Mouse (Mus musculus) neutrophil, adult 5-6 weeks (primary cell): Measurements from ENCODE around the gene Col4a3bp. TPM values are rescaled to one million over a fixed set of nuclear protein-coding genes. Genes with fewer than 3 reads are reported as not detected.
"Not testable (repeated sequence)": the region's sequence is repeated elsewhere in the genome, so short reads cannot be mapped to it uniquely, and the experiment has no call there.

ENCODE experiments used
- ATAC-seq: fragments of 151-379, 151-347 bp; 2 replicates; pipeline ENCODE4 v1.8.0; 2017; ENCODE audit warnings: mild to moderate bottlenecking, moderate TSS enrichment; ENCODE audit not compliant: insufficient number of reproducible peaks, poor library complexity, low FRiP score, severe bottlenecking; ENCODE audit errors: extremely low read depth
- total RNA-seq: library from RNA; stranded (forward); fragments of 200-1000 nt; gene quantifications from 2 replicates; pipeline ENCODE4 v1.2.3, GENCODE M21; 2017

The Col4a3bp gene
- total RNA-seq, 1 experiment from 2014 or later = 90.4 TPM

DNA sequence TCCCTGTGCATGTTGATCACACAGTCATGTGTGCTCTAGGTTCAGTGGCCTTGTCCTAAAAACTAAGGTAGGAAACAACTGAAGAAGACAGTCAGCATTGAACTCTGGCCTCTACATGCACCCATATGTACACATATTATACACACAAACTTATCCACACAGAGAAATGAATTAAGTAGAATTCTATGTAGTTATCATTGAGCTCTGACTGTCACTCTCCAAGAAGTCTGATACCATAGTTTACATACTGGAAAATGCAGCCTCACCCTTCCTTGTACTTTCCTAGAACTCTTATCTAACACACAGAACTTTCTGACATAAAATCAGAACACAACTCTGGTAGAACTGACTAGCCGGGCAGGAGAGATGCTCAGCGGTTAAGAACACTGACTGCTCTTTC, 61.8 kb downstream of the Col4a3bp start:
- ATAC-seq = no peak

DNA sequence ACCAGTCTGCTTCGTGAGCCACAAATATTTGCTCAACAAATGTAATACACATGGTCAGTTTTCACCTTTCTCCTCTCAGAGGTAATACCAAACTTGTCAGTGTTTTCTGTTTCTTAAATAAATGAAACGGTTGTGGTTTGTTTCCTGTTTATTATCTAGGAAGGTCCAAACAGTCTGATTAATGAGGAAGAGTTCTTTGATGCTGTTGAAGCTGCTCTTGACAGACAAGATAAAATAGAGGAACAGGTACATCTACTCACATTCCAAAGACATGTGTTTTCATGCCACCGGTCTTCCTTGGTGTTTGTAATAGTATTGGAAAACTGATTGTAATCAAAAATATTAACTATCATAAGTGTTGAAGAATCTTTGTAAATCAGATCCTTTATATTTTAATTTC, 72.2 kb downstream of the Col4a3bp start:
- ATAC-seq = no peak

DNA sequence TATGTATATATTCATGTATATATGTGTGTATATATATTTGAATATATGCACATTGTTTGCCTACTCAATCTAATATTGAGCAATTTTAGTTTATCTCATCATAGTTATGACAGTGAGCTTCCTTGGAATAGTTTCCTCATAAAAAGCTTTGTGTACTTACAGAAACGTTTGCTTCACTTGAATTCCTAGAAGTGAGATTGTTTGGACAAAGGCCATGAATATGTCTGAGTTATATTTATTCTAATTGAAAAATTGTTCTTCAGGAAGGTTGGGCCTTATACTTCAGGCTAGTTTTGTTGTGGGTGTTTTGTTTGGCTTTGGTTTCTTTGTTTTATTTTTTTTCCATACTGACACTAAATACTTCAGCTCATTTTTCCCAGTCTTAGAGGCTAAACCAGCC, 78.5 kb downstream of the Col4a3bp start:
- ATAC-seq = no peak

DNA sequence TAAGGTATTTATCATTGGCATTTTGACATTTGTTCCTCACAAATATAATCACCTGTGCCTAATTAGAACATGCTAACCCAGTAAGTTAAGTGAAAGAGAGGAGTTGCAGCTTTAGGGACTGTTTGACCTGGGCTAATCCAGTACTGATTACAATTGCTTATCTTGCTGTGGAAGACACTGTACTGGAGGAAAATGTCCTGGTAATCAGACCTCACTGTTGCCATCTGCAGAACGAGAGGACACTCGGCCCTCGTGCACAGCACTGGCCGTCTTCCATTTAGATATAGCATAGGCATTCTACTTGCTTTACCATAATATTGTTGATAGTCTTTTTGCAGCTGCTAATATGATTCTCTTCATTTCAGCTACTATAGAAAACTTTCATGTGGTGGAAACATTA, 88.0 kb downstream of the Col4a3bp start:
- no peak for ATAC-seq

DNA sequence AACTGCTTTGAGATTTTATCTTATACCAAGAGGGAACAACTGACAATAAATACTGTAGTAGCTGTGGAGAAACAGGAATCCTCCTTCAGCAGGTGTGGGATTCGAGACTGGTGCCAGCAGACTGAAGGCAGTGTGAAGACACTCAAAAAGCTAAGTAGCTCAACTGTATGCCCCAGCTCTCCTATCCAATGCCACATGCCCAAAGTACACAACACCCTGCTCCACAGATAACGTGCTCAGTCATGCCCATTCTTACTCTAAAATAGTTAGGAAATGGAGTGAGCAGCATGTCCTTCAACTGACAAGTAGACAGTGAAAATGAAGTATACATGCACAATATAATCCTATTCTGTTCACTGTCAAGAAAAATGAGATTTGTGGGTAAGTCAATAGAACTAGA, 101.8 kb downstream of the Col4a3bp start:
- ATAC-seq = no peak

DNA sequence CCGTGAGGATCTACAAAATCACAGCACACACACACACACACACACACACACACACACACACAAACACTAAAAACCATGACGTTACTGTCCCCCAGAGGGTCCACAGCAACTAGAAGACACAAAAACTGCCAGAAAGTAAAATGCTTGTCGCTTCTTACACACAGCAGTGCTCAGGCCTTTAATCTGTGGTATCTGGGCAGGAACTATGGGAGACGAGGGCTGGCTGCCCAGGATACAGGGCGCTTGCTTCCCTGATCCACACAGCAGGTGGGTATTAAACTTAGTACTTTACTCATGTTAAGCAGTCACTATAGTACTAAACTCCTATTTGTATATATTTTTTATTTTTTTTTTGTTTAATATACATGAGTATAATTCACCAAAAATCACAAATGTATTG, 103.4 kb downstream of the Col4a3bp start:
- ATAC-seq = no peak

DNA sequence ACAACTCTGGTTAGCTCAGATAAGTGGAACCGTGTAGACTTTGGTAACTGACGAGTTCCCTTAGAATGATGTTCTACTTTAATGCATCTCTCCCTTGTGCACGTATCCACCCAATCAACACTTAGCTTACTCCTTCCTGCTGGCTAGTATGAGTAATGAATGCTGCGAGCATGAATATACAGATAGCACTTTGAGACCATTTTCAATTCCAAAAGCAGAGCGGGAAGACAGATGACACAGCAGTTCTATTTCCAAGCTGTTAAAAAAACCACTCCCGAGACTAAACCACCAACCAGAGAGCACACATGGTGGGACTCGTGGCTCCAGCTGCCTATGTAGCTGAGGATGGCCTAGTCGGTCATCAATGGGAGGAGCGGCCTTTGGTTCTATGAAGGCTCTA, 110.6 kb downstream of the Col4a3bp start:
- no peak for ATAC-seq

DNA sequence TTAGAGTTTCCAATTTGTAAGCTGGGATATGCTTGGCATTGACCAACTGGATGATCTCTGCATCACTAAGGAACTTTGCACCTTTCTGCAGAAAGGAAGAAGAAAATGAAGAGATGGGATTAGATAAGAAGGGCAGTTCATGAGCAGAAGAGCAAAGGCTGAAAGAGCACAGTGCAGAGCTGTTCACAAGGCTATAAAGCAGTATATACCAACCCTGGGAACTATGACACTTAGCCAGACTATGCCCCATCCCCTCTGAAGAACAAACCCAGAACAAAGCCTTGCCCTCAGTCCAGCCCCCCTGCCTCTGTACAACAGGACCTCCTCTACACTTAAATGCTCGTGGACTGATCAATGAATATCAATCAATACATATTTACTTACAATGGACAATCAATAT, 114.3 kb downstream of the Col4a3bp start:
- ATAC-seq = no peak

DNA sequence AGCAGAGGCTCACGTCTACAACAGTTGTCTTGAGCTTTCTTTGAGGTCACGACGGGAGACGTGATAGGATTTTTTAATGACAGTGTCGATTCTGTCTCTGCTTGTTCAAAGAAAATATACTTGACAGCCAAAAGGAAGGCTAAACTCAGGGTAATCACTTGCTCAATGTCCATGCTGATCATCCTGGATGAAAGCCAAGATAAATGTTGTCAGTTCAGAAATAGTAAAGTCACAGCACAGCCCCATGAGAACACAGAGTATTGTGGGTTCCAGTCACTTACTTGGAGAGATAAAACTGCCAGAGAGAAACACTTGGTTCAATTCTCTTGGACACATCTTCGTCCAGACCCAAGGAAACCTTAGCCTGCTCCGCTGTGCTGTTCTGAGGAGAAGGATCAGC, 116.5 kb downstream of the Col4a3bp start:
- no peak for ATAC-seq

DNA sequence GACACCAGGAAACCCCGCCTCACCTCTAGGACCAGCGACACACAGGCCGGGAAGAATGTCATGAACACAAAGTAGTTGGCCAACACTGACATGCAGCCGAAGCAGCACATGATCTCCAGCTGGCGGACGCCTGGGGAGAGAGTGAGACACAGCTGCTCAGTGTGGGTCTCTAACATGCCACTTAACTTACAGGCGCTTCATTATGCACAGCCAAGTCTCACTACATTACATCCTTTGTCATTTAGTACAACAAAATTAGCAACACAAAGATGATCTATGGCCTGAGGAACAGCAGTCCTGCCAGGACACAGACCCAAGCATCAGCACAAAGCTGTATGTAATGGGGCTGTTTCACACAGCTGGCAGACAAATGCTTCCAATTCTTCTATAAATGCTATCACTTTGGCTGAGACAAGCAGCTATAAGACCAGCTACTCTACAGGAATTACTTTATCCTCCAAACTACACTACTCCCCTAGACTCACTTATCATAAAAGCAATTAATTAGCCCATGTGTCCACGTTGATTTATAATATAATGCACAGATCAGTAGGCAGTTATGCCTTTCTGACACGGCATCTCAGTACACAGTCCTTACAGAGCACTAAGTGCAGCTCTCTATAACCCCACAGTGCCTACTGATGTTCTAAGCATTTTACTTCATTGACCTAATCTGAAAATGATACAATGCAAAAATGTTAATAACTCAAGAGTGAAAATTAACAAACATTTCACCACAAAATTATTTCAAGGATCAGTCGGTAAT, 117.9 kb downstream of the Col4a3bp start:
- ATAC-seq = no peak

DNA sequence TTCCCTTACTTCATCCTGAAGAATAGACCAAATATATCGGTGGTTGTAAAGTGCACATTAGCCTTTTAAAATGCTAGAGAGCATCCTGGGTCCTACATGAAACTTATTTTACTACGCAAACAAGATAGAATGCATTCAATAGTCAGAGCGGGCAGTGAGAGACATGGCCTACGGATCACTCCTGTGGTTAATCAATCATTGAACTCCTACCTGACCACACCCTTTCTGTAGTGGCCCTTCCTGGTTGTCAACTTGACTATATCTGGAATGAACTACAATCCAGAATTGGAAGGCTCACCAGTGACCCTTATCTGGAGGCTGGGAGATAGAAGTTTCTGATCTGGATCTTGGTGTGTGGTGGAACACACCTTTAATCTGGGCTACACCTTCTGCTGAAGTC, 120.7 kb downstream of the Col4a3bp start:
- ATAC-seq = not testable (repeated sequence)

DNA sequence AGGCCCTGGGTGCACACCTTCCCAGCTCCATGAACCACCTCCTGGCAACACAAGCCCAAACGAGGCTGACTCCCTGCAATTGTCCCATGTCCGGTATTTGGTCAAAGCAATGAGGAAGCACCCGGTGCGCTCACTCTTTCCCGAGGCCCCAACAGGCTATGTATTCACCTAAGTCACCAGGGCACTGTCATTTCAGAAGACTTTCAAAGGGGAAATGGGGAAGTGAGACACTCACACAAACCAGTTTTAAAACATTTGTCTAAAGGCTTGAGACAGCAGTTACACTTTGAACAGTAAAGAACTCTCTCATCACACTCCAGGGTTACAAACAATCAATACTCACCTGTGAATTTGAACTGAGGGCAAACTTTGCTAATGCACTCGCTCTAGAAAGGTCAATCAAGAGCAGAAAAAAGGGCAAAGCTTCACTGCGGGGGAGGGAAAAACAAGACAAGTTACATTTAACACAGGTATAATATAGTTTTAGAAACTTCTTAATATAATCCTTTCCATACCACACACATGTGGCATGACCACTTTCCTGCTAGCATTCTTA, 122.1 kb downstream of the Col4a3bp start:
- no peak for ATAC-seq

DNA sequence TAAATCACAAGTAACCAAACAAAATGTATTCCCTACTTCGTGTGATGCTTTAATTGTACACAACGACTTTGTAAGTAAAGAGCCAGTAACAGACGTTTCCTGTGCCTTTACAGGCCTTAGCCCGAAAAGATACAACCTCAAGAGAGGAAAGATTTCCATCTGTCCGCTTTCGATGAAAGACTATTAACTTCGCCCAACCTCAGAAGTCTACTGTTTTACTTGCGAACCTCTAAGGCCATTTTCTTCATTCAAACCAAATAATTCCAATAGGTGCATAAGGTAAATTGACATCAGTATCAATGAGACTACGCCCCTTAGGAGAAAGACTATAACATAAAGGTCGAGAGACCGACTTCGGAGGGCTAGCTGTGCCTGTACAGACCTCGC, 127.6 kb downstream of the Col4a3bp start:
- no peak for ATAC-seq

DNA sequence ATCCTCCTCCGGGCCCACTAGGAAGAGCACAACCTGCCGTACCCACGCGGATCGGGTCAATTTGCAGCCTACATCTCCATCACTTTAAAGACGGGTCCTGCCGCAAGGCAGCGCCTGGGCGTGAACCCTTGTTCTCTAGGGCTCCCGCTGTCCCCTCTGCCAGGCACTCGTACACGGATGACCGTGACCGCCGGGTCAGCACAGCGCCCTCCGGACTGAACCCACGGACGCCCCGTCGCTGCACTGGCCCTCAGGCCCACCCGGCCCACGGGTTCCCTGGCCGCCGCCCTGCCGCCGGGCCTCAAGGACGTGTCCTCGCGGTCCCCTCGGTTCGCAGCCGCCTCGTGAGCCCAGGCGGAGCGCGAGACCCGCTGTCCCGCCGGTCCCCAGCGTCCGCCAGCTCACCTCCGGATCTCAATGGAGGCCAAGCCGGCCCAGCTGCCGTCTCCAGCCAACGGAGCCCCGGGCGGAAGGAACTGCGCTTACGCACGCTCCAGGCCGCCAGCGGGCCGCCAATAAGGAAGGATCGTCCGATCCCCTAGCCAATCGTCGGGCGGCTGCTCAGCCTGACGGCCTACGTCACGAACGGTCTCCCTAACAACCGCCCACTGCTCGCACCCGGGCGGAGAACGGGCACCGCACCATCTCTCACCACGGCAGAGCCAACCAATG, 128.1 kb downstream of the Col4a3bp start, which contains the start of gene Hmgcr:
Gene Hmgcr, minus strand, starts transcription at position 531 of the 672 bp plus-strand sequence.
- ATAC-seq = peak; percentile 99

DNA sequence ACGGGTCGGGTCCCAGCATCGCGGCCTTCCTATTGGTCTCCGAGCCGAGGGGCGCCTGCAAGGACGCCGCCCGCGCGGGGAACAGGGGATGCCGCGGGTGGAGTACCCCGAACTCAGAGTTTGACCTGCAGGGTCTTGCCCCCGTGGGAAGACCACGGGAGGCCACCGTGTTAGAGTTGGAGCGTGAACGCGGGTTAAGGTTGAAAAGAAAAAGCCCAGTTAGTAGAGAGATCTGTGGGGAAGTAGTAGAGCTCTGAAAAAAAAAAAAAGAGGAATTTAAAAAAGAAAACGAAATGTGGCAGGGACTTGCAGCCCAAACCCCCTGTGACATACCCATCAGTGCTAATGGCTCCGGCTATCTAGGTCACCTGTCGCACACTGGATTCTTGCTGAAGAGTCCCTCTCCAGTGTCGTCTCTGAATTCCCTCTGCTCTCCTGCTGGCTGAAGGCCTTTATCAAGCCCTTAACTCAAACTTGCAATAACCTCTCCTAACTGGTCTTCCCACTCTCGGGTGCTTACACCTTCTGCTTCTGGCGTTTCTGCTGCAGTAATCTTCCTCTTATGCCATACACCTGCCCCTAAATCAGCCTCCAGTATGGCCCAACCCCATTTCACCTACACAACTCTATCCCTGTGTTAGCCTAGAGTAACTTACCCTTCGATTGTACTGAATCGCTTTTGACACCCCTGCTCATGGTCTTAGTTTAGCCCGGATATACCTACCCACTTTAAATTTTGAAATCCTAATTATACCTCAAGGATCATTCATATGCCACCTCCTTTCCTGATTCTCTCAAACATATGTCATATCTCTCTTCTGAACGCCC, 128.9 kb downstream of the Col4a3bp start:
- no peak for ATAC-seq

DNA sequence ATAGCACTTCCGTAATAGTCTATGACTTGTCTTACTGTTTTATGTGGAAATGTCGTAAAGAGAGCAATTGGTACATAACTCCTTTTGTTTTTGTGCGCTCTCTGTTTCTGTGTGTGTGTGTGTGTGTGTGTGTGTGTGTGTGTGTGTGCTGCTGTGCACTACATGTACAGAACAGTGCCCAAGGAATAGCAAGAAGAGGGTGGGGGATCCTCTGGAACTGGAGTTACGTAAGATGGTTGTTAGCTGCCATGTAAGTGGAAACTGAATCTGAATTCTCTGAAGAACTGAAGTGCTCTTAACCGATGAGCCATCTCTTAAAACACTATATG, 129.5 kb downstream of the Col4a3bp start:
- ATAC-seq = no peak

DNA sequence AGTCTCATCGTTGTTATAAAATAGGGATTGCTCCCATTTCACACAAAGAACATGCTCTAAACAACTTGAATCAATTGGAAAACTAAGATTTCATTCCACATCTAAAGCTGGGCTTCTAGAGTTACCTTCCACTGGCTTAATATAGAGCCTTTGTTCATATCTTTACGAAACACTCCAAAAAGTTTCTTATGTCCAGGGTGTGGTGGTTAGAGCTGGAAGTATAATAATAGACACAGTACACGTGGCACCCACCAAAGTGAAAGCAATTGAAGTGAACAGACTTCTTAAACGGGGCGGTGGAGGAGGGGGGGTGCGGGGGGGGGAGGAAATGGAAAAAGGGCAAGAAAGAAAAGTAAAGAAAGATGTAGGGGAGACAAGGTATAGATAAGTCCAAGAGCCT, 129.9 kb downstream of the Col4a3bp start:
- ATAC-seq = no peak

DNA sequence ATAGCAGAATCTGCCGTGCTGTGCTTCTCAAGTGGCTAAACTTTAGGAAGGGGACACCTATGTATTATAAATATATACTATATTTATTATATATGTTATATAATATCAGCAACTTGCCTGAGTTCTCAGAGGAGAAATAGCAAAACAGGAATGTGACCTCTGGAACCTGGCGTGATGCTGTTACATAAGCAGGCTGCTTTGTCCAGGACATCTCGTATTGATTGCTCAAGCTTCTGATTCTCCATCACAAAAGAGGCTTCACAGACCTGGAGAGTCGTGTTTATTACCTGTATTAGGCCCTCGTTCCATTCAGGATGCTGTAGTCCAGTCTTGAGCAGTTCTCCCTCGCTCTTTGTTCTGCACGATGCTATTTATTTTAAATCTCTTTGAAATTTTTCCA, 131.4 kb downstream of the Col4a3bp start:
- no peak for ATAC-seq

DNA sequence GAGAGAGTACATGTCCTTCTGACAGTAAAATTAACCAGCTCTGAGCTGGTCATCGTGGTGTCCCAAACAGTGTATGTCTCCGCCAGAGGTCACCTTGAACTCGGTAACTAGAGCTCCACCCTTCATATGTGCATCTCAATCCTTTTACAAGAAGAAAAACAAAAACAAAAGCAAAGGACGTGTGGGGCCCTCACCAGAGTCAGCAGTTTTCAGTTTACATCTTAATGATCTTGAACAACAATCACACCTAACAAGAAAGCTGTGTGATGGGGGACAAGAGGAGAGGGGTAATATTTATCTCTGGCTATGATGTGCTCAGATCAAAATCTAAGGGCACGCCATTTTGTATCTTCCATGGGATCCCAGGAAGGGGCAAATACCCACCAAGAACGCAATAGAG, 133.3 kb downstream of the Col4a3bp start:
- no peak for ATAC-seq

DNA sequence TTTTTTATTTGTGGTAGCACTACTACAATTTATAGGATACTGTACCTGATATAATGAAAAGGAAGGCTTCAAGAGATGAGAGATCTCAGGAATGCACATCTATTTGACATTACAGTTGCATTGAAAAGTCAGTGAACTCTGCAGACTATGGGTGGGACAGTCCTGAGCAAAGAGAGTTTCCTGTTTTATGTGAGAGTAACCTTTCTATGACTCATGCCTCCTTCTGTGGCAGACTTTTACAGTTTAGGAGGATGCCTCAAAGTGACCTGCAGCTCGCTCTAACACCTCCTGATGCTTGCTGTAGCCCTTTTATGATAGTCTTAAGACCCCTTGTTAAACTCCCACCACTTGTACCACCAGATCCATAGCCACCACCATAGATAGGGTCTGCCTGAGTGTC, 134.7 kb downstream of the Col4a3bp start:
- ATAC-seq = no peak
